Mouse (Mus musculus) hindbrain, postnatal 0 days (tissue): ENCODE data around the gene Kat8. TPM values are rescaled to one million over a fixed set of nuclear protein-coding genes. Genes with fewer than 3 reads are reported as not detected.

Experiments used
- ATAC-seq: fragments of 200-750 bp; cut with Nextera tagmentation; 2 replicates; pipeline ENCODE4 v1.8.0; 2017; ENCODE audit warnings: mild to moderate bottlenecking, moderate TSS enrichment, moderate library complexity
- DNase-seq: peaks from one replicate; pipeline ENCODE4 v3.0.0-alpha.2; 2015; ENCODE audit warnings: low spot score
- H3K27ac ChIP-seq: fragments of 300-500 bp; sonication (generic); 2 replicates; pipeline ENCODE4 v1.5.1; 2014; ENCODE audit warnings: mild to moderate bottlenecking
- H3K27me3 ChIP-seq: fragments of 300-500 bp; sonication (generic); 2 replicates; pipeline ENCODE4 v1.6.1; 2014; ENCODE audit warnings: low read length, mixed read lengths; ENCODE audit not compliant: insufficient read depth
- H3K36me3 ChIP-seq: fragments of 300-500 bp; sonication (generic); 2 replicates; pipeline ENCODE4 v1.6.1; 2014; ENCODE audit warnings: low read length, mixed read lengths; ENCODE audit not compliant: insufficient read depth
- H3K4me1 ChIP-seq: fragments of 300-500 bp; sonication (generic); 2 replicates; pipeline ENCODE4 v1.6.1; 2014; ENCODE audit warnings: antibody characterized with exemption, low read length, mixed read lengths; ENCODE audit not compliant: insufficient read depth
- H3K4me2 ChIP-seq: fragments of 300-500 bp; sonication (generic); 2 replicates; pipeline ENCODE4 v1.6.1; 2014; ENCODE audit warnings: low read depth, mild to moderate bottlenecking, low read length, moderate library complexity, mixed read lengths
- H3K4me3 ChIP-seq: fragments of 300-500 bp; sonication (generic); 2 replicates; pipeline ENCODE4 v1.5.1; 2014; ENCODE audit warnings: low read length
- H3K9ac ChIP-seq: fragments of 300-500 bp; sonication (generic); replicated peaks from 2 replicates; pipeline ENCODE4 v1.6.1; 2014; ENCODE audit warnings: mild to moderate bottlenecking, low read length, moderate library complexity, mixed read lengths
- H3K9me3 ChIP-seq: fragments of 300-500 bp; sonication (generic); 2 replicates; pipeline ENCODE4 v1.6.1; 2016; ENCODE audit warnings: low read length, mixed read lengths
- CTCF ChIP-seq: IDR thresholded peaks from 2 replicates; pipeline ENCODE4 v1.5.1; 2016; ENCODE audit warnings: antibody characterized with exemption, control low read depth, low read depth
- WGBS: fragments of 180-500 bp; shearing (Covaris S2); extraction: QIAGEN DNeasy Blood & Tissue Kit; methylation state at CpG from one replicate; pipeline ENCODE4 v1.1.7; 2014; 5-methylcytosine and 5-hydroxymethylcytosine counted together
- polyA plus RNA-seq: library from polyadenylated mRNA; unstranded; fragments of >200 nt; fragmentation: Nextera tagmentation; extraction: Ambion mirVana; gene quantifications from 2 replicates; pipeline ENCODE4 v1.2.1, GENCODE M21; 2015
- total RNA-seq: library from RNA; depleted of rRNA; stranded (reverse); fragments of >200 nt; gene quantifications from 2 replicates; pipeline ENCODE4 v1.2.3, GENCODE M21; 2014

Kat8 gene
- total and polyA plus RNA-seq, 2 experiments from 2014 or later, result 30.1 to 33.5 TPM

GRCm38 (mm10) chr7:127896384-127896783 lies 15.9 kb upstream of the Kat8 start:
- peaks cover 10% of the 10 kb centered on the region; the same call in 1 of the 2 replicates for H3K4me1 ChIP-seq
- 59% methylated on average over 13 of the region's 13 CpGs for WGBS
- no peaks in the 10 kb centered on the region for H3K9me3 ChIP-seq
- 0 out of 2 replicates have a peak, but pooled peaks cover 3% of the 10 kb centered on the region for H3K36me3 ChIP-seq
- no peaks in the 10 kb centered on the region for H3K27me3 ChIP-seq
- peak; percentile 76 for TF ChIP-seq CTCF
- no peak overlapping the region for H3K4me3 ChIP-seq
- H3K9ac ChIP-seq, result no peak overlapping the region
- peak; percentile 60 for DNase-seq
- no peak for ATAC-seq
- H3K27ac ChIP-seq, result no peak overlapping the region
- no peak overlapping the region for H3K4me2 ChIP-seq

GRCm38 (mm10) chr7:127897542-127897941 lies 14.8 kb upstream of the Kat8 start:
- H3K27ac ChIP-seq, result no peak overlapping the region
- 89% methylated on average over 7 of the region's 7 CpGs for WGBS

GRCm38 (mm10) chr7:127898179-127898956 lies 13.9 kb upstream of the Kat8 start:
- no peaks in the 10 kb centered on the region for H3K36me3 ChIP-seq
- H3K4me3 ChIP-seq, result no peak overlapping the region
- H3K9ac ChIP-seq, result no peak overlapping the region
- DNase-seq, result no peak
- no peak overlapping the region for H3K4me2 ChIP-seq
- ATAC-seq, result no peak
- peaks cover 10% of the 10 kb centered on the region; the same call in 1 of the 2 replicates for H3K4me1 ChIP-seq
- 35% methylated on average over 10 of the region's 10 CpGs for WGBS
- no peaks in the 10 kb centered on the region for H3K27me3 ChIP-seq
- no peaks in the 10 kb centered on the region for H3K9me3 ChIP-seq
- no peak overlapping the region for H3K27ac ChIP-seq
- TF ChIP-seq CTCF, result no peak

More at GRCm38 (mm10) chr7:127897542-127897941, 14.8 kb upstream of the Kat8 start:
- Histone ChIP-seq H3K9ac (no peak overlapping the region), H3K4me3 (no peak overlapping the region), H3K9me3 (no peaks in the 10 kb centered on the region), H3K36me3 (0 out of 2 replicates have a peak, but pooled peaks cover 3% of the 10 kb centered on the region), H3K27me3 (no peaks in the 10 kb centered on the region), H3K4me2 (no peak overlapping the region), H3K4me1 (peaks cover 10% of the 10 kb centered on the region; the same call in 1 of the 2 replicates)
- ATAC-seq (no peak), DNase-seq (no peak)
- TF ChIP-seq CTCF, result no peak

- 54% methylated on average over 7 of the region's 7 CpGs for WGBS
- no peak for TF ChIP-seq CTCF
- H3K4me2 ChIP-seq, result no peak overlapping the region
Observed at GRCm38 (mm10) chr7:127899997-127900396, 12.3 kb upstream of the Kat8 start.

GRCm38 (mm10) chr7:127901772-127902171 lies 10.5 kb upstream of the Kat8 start:
- Histone ChIP-seq H3K27ac (no peak overlapping the region), H3K36me3 (peaks cover 11% of the 10 kb centered on the region; the same call in 1 of the 2 replicates), H3K9me3 (no peaks in the 10 kb centered on the region), H3K9ac (no peak overlapping the region), H3K27me3 (no peaks in the 10 kb centered on the region), H3K4me1 (0 out of 2 replicates have a peak, but pooled peaks cover 6% of the 10 kb centered on the region), H3K4me2 (no peak overlapping the region), H3K4me3 (no peak overlapping the region)
- WGBS, result 71% methylated on average over 2 of the region's 2 CpGs
- DNase-seq (no peak), ATAC-seq (no peak)
- TF ChIP-seq CTCF, result no peak

More at GRCm38 (mm10) chr7:127899997-127900396, 12.3 kb upstream of the Kat8 start:
- no peaks in the 10 kb centered on the region for H3K36me3 ChIP-seq
- H3K27me3 ChIP-seq, result no peaks in the 10 kb centered on the region
- no peak overlapping the region for H3K9ac ChIP-seq
- H3K27ac ChIP-seq, result no peak overlapping the region
- no peak for ATAC-seq
- H3K9me3 ChIP-seq, result no peaks in the 10 kb centered on the region
- H3K4me3 ChIP-seq, result no peak overlapping the region
- DNase-seq, result no peak
- H3K4me1 ChIP-seq, result 0 out of 2 replicates have a peak, but pooled peaks cover 7% of the 10 kb centered on the region

GRCm38 (mm10) chr7:127903971-127904796 lies 8.1 kb upstream of the Kat8 start, which contains the start of gene Bckdk:
Gene Bckdk (plus strand): TSS chr7:127904082.
- peak within 1 kb of the TSS; percentile 79 for H3K9ac ChIP-seq
- H3K27me3 ChIP-seq, result no peaks in the 10 kb centered on the region
- peaks cover 30% of the 10 kb centered on the region; the same call in 1 of the 2 replicates for H3K36me3 ChIP-seq
- H3K4me3 ChIP-seq, result peak within 1 kb of the TSS; percentile 70
- DNase-seq, result peak; percentile 92
- H3K9me3 ChIP-seq, result no peaks in the 10 kb centered on the region
- H3K27ac ChIP-seq, result peak within 1 kb of the TSS; percentile 83
- TF ChIP-seq CTCF, result peak; percentile 39
- peak within 1 kb of the TSS; percentile 76 for H3K4me2 ChIP-seq
- ATAC-seq, result peak; percentile 95
- 0 out of 2 replicates have a peak, but pooled peaks cover 6% of the 10 kb centered on the region for H3K4me1 ChIP-seq
- WGBS, result 8% methylated on average over 38 of the region's 38 CpGs
